Mouse (Mus musculus): ENCODE measurements around the gene 4933428G20Rik.

Gene 4933428G20Rik

DNA sequence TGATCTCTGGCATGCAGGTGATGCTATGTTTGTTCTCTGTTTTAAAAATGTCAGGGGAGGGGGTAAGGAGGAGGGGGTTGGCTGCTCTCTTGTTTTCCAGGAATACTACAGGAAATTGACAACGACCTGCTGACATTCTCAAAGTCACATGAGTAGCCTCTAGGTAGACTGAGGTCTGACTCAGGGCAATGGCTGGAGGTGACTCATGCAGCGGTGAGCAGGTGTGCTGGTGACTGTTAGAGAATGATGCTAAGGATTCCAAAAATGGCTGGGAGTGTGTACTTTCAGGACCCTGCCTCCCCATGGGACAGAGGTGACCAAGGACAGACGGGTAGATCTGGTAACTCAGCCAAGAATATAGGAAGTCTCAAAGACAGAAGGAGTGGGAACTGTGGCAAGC, 8.1 kb upstream of the 4933428G20Rik start:
- in situ Hi-C loops (cut with MboI, MseI): no loop called here

DNA sequence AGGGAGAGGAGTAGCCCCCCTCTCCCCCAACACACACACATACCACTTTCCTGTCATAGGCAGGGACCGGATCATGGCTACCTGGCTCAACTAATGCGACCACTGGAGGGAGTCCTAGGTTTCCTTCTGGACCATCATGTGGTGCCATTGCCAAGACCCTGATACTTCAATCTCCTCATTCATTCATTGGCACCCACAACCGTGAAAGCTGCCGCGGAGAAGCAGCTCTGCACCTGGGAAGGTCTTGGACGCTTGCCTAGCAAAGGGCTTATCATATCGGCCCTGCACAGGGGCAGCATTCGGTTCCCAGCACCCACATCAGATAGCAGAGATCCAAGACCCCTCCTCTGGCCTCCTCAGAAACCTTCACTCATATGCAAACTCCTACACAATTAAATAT, 6.2 kb upstream of the 4933428G20Rik start:
- in situ Hi-C loops (cut with MboI, MseI): no loop called here

DNA sequence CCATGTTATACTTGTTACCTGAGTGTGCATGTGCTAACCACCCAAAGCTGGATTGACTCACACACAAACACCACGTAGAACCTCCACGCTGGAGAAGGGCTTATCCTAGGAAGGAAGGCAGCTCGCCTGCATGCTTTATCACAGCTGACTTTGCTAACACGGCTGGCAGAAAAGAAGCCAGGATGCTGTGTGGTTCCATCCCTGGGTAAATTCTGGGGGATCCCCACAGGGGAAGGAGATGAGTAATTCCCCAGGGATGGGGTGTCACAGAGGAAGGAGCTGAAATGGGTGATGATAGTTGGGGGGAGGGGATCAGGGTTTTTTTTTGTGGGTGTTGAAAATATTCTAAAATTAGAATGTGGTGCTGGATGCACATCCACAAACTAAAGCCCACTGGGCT, 5.6 kb upstream of the 4933428G20Rik start:
- in situ Hi-C loops (cut with MboI, MseI): no loop called here

DNA sequence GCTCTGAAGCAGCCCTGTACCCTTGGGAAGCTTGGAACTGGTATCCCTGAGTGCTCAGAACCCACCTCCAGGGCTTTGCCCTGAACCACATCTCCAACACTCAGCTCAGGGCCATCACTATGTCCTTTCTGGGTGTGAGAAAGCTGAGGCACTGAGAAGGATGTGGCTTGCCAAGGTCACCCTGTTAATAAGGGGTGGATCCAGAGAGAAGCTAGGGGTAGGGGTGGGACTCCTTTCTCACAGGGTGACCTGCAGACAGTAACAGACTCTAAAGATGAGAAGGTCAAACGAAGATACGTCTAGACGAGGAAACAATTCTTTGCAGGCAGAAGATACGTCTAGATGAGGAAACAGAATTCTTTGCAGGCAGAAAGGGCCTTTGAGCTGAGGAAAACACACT, 2.7 kb upstream of the 4933428G20Rik start:
- in situ Hi-C loops (cut with MboI, MseI): no loop called here

DNA sequence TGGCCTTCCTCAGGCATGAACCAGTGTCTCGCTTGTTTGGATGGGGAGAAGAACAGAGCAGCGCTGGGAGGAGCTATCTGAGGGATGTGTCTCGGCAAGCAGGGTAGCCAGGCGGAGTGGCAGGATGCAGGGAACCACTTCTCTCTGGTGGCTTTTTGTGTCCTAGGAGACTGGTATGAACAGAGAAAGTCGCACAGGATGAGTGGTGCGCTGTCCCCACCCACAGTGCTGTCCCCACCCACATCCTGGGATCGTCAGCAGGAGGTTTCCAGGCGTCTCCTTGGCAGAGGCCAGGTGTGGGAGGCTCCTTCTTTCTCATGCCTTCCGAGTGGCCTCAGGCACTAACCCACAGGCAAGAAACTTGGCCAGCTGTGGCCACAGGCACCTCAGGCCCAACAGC, 2.2 kb upstream of the 4933428G20Rik start:
- in situ Hi-C loops (cut with MboI, MseI): no loop called here

DNA sequence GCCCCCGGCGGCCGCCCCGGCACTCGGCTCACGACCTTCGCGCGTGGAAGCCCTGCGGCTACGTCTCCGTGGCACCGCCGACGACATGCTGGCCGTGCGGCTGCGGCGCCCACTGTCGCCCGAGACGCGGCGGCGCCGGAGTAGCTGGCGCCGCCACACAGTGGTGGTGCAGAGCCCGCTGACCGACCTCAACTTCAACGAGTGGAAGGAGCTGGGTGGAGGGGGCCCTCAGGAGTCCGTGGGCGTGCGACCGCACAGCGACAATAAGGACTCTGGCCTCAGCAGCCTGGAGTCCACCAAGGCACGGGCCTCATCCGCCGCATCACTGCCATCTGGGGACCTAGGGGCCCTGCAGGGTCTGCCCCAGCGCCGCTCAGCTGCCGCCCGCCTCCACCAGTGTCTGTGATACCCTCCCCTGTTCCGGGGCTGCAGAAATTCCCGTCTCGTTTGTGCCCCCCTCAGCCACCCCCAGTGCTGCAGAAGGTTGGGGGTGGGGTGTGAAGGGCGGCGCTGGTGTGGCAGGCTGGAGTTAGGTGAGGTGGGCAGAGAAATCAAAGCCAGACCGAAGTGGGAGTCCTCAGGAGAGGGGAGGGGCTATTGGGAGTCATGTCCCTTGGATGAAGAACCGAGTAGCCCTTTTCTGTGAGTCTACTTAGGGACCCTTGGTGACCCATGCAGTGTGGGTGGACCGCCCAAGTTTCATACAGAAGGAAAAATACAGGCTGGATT, 744 bp upstream of the 4933428G20Rik start:
- in situ Hi-C loops (cut with MboI, MseI): no loop called here

DNA sequence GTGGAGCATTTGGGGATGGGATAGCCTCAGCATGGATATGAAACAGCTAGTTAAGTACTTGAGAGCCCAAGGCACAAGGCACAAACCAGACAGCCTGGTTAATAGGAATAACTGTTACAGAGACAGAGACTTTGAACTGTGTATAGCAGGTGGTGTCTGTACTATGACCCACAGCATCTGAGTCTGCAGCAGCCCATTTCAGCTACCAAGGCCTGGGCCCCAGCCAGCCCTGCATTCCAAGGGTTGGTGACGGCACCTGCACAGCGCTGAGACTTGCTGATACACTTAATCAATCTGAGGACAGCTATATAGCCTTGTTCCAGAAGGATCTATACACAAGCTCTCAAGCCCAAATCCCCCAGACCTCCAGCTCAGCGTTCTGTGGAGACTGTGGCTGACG, 2.6 kb downstream of the 4933428G20Rik start:
- in situ Hi-C loops (cut with MboI, MseI): no loop called here

DNA sequence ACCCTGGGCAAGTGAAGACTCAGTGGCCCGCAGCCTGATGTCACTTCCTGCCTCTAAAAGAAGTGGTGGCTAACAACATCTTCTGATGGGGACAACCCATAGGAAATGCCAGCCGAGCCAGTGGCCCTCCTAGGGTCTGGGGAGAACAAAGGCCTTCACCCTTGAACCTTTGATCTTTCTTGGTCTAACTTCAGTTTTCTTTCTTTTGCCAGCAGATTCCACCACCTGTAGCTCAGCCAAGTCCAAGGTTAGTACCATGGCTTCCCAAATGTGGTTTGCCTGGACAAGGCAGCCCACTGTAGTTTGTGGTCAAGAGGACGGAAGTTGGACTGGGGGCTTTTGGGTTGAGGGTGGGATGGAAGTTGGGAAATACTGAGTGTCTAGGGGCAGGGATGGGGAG, 7.3 kb downstream of the 4933428G20Rik start:
- in situ Hi-C loops (cut with MboI, MseI): no loop called here

DNA sequence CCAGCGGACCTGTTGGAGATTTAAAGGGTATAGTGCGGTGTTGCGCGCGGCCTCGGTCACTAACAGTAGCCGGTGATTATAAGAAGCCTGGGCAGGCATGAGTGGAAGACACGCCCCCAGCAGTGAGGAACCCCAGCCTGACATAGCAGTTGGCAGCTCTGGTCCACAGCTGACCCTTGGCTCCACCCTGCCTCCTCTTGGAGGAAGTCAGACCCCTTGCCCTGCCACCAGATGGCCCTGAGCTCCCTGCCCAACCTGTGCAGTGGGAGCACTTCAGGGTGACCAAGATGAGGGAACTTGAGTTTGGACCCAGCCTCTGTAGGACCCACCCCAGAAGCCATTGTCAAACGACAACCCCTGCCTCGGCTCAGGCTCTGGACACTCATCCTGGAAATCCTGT, 8.5 kb downstream of the 4933428G20Rik start:
- in situ Hi-C loops (cut with MboI, MseI): no loop called here

DNA sequence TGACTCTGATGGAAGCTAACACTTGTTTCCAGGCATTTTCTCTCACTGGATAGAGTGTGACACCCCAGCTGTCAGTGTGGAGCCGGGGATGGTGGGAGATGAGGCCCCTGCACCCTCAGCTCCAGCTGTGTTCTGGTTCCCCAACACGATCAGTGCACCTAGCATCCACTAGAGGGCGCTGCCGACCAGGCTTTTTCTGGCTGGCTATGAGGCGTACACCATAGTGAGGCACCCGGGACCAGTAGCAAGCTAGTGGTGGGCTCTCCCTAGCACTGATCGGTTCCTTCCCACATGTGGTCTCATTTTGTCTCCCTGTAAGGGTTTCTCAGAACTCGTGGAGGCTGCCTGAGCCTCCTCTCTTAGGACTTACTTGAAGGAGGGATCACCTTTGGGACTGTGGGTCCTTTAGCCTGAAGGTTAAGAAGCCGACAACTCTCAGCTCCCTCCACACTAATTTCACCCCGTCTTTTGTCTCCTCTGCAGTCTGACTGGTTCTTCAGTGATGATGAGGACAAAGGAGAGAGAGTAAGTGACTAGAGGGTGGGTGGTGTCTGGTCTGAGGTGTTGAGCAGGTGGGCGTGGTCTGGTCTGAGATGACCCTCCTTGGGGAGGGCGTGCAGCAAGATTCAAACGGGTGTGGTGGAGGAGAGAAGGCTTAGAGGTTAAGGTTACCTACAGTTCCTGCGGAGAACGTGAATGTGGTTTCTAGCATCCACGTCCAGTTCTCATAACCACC, 10.4 kb downstream of the 4933428G20Rik start:
- in situ Hi-C loops (cut with MboI, MseI): loop anchor here (5.0 kb wide), 2 partner anchors 93 to 138 kb away; partner anchors contain the start of gene Epop

DNA sequence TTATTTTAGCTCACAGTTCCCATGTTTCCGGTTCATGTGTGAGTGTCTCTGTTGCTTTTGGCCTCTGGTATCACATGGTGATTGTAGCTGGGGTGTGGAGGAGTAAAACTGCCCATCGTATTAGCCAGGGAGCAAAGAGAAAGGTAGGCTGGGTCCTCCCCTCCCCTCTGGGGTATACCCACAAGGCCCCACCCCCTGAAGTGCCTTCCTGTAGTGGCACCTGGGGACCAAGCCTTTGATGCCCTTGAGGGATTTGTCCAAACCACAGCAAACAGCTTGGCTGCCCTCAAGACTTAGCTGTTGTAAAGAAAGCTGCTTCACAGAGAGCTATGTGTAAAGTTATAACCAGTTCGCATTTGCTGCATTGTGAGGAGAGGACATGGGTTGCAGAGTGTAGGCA, 12.5 kb downstream of the 4933428G20Rik start:
- in situ Hi-C loops (cut with MboI, MseI): loop anchor here (5.0 kb wide), 2 partner anchors 95 to 140 kb away; partner anchors contain the start of gene Epop

DNA sequence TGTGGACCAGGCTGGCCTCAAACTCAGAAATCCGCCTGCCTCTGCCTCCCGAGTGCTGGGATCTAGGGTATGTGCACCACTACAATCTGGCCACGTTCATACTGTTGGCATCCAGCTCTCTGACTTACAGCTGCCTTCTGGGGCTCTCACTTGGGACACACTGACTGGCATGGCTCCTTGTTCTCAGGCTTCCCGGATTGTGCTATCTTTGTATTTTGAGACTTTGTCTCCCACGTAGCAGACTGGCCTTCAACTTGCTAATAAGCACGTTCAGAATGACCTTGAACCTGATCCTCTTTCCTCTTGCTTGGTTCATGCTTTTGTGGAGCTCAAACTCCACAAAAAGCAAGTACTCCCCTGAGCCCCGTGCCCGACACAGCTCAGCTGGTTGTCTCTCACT, 14.5 kb downstream of the 4933428G20Rik start:
- in situ Hi-C loops (cut with MboI, MseI): loop anchor here (5.0 kb wide), 2 partner anchors 97 to 142 kb away; partner anchors contain the start of gene Epop

DNA sequence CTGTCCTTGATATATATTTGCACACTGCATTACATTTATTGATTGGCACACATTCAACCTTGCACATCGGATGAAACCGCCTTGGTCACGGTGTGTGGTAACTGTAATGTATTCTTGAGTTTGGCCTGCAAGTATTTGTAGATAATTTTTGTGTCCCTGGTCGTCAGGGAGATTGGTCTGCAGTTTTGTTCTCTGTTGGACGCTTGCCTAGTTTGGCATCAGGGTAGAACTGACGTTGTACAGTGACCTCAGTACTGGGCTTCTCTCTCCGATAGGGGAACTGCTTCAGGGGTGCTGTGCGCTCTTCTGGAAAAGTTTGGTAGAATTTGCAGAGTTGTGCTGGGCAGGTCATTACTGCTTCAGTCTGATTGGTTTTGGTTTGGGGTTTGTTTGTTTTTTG, 20.3 kb downstream of the 4933428G20Rik start:
- in situ Hi-C loops (cut with MboI, MseI): loop anchor here (10.0 kb wide), 1 partner anchor 265 kb away; no protein-coding TSS in a partner anchor

DNA sequence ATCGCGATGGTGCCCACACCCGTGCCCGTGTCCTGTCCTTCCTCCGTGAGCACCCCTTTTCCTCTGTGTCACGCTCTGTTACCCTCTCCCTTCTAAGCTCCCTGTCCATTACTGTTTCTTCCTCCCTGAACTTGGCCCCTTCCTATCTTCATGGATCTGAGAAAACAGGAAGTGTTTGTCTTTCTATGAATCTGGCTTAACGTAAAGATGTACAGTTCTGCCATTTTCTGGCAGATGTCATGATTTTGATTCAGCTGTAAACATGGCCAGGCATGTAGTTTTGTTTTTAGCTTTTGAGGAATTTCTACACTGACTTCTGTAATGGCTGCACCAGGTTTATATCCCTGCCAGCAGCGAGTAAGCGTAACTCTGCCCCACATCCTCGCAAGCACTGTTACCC, 21.1 kb downstream of the 4933428G20Rik start:
- in situ Hi-C loops (cut with MboI, MseI): loop anchor here (10.0 kb wide), 1 partner anchor 264 kb away; no protein-coding TSS in a partner anchor

DNA sequence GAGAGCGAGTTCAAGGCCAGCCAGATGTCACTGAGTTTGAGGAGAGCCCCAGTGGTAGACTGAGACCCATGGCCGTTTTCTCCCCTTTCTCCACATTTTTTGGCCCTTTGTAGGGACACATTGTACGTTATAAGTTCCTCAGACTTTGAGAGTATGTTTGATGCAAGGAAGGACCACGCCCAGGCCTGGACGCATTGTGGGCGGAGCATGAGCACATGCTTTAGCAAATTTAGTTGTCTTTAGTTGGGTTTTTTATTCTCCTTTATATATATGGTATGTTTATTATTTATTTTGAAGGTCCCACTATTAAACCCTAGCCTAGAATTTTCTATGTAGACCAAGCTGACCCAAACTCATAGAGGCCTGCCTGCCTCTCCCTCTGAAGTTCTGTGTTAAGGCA, 21.8 kb downstream of the 4933428G20Rik start:
- in situ Hi-C loops (cut with MboI, MseI): loop anchor here (10.0 kb wide), 1 partner anchor 264 kb away; no protein-coding TSS in a partner anchor

DNA sequence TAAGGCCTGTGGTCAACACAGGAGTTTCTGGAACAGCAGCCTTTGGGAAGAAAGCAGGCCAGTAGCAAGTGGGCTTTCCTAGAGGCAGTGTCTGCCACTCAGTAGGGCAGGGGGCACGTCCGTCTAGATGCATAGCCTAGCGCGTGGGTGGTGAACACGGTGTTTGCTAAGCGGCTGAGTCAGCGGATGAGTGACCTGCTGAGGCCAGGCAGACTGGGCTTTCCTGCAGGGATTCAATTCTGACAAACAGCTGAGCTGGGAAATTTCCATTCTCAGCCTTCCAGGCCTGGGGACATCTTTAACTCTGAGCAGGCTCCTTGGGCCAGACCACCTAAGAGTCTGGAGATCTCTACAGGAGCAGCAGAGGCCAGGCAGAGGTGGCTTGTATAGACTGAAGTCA, 22.7 kb downstream of the 4933428G20Rik start:
- in situ Hi-C loops (cut with MboI, MseI): loop anchor here (10.0 kb wide), 1 partner anchor 263 kb away; no protein-coding TSS in a partner anchor

DNA sequence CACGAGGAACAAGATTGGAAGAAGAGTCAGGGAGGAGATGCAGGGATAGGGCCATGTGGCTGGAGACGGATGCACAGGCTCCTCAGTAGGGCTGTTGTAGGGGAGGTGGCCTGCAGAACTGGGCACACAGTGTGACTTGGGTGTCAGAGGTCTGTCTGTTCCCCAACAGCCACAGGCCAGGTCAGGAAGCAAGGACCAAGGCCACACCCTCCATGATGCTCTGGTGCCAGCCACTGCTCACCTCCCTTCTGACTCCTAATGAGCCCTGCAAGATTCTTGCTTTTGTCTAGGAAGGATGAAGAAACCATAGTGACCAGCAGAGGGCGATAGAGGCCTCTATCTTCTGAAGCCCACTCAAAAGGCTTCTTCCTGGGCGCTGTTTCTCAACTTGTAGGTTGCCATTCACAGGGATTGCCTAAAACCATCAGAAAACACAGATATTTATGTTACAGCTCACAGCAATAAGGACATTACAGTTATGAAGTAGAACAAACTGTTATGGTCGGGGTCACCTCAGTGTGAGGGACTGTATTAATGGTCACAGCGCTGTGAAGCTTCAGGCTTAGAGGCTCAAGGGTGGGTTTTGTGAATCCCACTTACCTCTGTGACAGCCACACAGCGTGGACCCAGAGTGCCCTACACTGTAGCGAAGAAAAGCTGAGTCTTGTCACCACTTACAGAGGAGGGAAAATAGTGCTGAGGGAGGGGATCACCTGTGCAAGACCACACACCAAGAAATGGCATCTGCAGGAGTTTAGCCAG, 23.6 kb downstream of the 4933428G20Rik start:
- in situ Hi-C loops (cut with MboI, MseI): loop anchor here (10.0 kb wide), 1 partner anchor 262 kb away; no protein-coding TSS in a partner anchor

DNA sequence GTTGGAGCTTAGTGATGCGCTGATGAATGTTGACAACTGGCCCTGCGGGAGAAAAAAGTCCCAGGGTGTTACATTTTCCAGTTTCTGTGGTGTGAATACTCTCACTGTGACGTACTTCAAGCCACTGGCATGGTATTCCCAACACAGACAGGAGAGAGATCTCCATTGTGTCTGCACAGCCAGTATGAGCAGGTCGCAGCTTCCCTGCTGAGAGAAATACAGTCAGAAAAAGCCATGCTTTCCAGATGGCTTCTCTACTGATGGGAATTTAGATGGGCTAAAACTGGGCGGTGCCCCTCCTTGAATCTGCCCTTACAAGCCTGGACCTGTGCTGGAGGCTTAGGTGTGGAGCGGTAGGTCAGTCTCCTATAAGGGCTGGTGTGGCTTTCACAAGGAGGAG, 28.9 kb downstream of the 4933428G20Rik start:
- in situ Hi-C loops (cut with MboI, MseI): loop anchor here (10.0 kb wide), 1 partner anchor 256 kb away; no protein-coding TSS in a partner anchor

DNA sequence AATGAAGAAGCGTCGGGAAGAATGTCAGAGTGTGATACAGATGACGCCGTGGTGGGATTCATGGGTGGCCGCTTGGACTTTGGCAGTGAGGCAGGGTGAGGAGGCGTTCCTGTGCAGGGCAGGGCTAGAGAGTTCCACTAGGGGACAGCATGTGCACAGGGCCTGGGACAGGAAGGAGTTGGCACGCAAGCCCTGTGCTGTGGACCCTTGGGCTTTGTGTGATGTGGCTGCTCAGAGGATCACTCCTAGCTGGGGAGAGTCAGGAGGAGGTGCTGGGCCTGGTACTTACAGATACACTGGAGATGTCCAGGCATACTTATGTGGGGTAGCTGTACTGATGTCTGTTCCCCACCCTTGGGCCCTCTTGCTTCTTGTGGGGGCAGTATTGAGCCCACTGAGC, 30.3 kb downstream of the 4933428G20Rik start:
- in situ Hi-C loops (cut with MboI, MseI): loop anchor here (10.0 kb wide), 1 partner anchor 255 kb away; no protein-coding TSS in a partner anchor

DNA sequence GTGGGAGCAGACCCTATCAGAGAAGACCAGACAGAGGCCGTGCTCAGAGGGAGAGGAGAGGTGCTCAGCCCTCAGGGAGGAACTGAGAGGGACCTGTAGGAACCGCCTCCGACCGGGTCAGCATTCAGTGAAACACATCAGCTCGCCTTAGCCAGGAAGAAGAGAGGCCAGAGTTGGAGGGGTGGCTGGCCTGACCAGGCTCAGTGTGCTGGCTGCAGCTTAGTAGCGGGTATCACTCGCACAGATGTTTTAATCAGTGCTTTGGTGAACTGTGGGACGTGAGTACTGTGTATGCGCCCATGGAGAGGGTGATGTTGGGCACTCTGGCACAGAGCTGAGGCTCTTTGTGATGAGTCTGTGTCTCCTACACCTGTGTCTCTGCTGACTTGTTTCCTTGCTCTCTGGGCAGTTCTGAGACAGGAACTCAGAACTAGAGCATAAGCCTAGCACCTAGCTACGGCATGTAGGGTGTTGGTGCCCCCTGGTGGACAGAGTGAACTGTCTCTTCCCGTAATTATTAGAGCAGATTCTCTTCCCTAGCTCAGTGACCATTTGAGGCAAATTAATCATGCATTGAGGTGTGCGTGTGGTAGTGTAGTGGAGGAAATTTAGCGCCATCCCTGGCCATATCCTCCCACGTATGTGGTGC, 31.4 kb downstream of the 4933428G20Rik start:
- in situ Hi-C loops (cut with MboI, MseI): no loop called here
